Mouse (Mus musculus) liver, embryonic 18 days (tissue): ENCODE data around the gene Ldhb. TPM values are rescaled to one million over a fixed set of nuclear protein-coding genes. Genes with fewer than 3 reads are reported as not detected.

Source experiments
- polyA plus RNA-seq: library from polyadenylated mRNA; depleted of rRNA; stranded (reverse); fragments of >200 nt; gene quantifications from 2 replicates; pipeline ENCODE4 v1.2.3, GENCODE M21; 2012; rRNA removed

Ldhb gene
- 10.7 and 12.4 TPM in 2 replicates for polyA plus RNA-seq

DNA sequence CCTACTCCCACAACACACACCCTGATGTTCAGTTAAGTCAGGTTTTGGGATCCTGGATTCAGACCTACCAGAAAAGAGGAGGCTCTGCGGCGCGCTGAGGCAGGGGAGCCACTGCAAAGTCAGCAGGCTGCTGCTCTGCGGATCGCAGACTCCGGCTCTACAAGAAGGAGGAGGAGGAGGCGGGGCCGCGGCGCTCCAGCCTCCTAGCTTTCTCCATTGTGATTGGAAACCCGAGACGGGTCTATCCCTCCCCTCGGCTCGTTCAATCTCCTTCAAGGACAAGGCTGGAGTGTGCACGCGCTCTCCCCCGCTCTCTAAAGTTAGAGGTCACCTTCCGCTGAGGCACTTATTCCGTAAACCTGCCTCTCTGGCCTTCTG is at the start of gene Ldhb:
Gene Ldhb (minus strand): TSS at position 173 of the 378 bp plus-strand sequence.

DNA sequence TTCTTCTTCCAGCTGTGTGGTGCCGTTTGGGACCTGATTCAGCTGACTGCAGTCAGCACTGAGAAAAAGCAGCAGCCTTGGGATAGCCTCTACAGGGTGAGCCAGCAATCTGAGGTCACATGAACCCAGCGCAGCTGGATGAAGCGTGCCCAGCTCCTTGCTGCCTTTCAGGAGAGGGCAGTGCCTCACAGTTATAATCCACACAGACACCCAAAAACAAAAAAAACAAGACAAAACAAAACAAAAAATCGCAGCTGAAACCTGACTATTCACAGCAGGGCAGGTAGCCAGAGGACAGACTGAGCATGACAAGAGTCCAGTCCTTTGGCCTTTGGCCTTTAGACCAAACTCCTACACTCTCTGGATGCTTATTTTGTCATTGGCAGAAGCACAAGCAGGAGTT is 35.0 kb downstream of the Ldhb start, which contains the start of gene Gys2:
Gene Gys2 (minus strand): TSS at position 309 of the 403 bp plus-strand sequence.

Other genes starting within 250 kb of the Ldhb start
- gene Iapp, start 209.5 kb downstream of the Ldhb start, polyA plus RNA-seq: 0.47 TPM in 1 of 2 replicates, not detected in the other
- not detected in 2 replicates for gene Slco1a5, start 185.0 kb downstream of the Ldhb start, polyA plus RNA-seq
- gene Pyroxd1, start 162.3 kb downstream of the Ldhb start, polyA plus RNA-seq: 4.6 and 4.8 TPM in 2 replicates
- gene Recql, start 120.9 kb downstream of the Ldhb start, polyA plus RNA-seq: 6.2 and 6.6 TPM in 2 replicates
- gene Golt1b, start 120.7 kb downstream of the Ldhb start, polyA plus RNA-seq: 5.0 and 5.8 TPM in 2 replicates
- gene Spx, start 94.5 kb downstream of the Ldhb start, polyA plus RNA-seq: 0.28 and 0.31 TPM in 2 replicates
- gene Gys2, start 34.8 kb downstream of the Ldhb start, polyA plus RNA-seq: 80.3 and 82.5 TPM in 2 replicates
- 3.2 TPM in 2 replicates for gene Kcnj8, start 63.7 kb upstream of the Ldhb start, polyA plus RNA-seq
- gene Abcc9, start 194.4 kb upstream of the Ldhb start, polyA plus RNA-seq: 3.3 and 3.5 TPM in 2 replicates
- 60.1 and 61.8 TPM in 2 replicates for gene Cmas, start 248.7 kb upstream of the Ldhb start, polyA plus RNA-seq